Mouse (Mus musculus): ENCODE results near the gene Evi2a. TPM values are rescaled to one million over a fixed set of nuclear protein-coding genes. Genes with fewer than 3 reads are reported as not detected.

The Evi2a gene
- polyA plus RNA-seq (2012; rRNA removed), result 4.9 and 8.7 TPM in 2 replicates

GRCm38 (mm10) chr11:79530333-79530761, at the start of gene Evi2a, which contains the start of gene Evi2:
Gene Evi2a (minus strand): TSS chr11:79530609.
Gene Evi2 (minus strand): TSS chr11:79530589.
- 82% methylated on average over 7 of the region's 7 CpGs for WGBS
- no peak for DNase-seq (ENCODE audit: low read depth, low spot score)

GRCm38 (mm10) chr11:79577741-79578140, 47.3 kb upstream of the Evi2a start:
- WGBS, result 36% methylated on average over 5 of the region's 5 CpGs
- peak; percentile 27 for DNase-seq (ENCODE audit: low read depth, low spot score)

- no peak for DNase-seq (ENCODE audit: low read depth, low spot score)
- WGBS, result 91% methylated on average over 14 of the region's 14 CpGs
Measured at GRCm38 (mm10) chr11:79575383-79576073, 45.1 kb upstream of the Evi2a start.

- no peak for DNase-seq (ENCODE audit: low read depth, low spot score)
- WGBS, result 81% methylated on average over 3 of the region's 3 CpGs
Measured at GRCm38 (mm10) chr11:79573836-79574235, 43.4 kb upstream of the Evi2a start.

DNA sequence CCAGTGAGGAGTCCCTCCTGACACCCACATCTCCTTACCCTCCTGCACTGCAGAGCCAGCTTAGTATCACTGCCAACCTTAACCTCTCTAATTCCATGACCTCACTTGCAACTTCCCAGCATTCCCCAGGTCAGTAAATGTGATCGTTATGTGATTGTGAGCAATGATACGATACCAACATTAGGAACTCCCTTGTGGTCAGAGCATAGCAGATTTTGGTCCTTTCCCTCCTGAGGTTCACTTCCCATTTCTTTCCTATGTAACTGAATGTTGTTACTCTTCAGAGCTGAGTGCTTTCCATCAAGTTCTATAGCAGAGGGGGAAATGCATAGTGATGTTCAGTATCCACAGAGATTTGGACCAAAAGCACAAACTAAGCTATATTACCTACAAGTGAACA, 39.9 kb upstream of the Evi2a start:
- no peak for DNase-seq (ENCODE audit: low read depth, low spot score)
- 91% methylated on average over 2 of the region's 2 CpGs for WGBS

- 73% methylated on average over 11 of the region's 11 CpGs for WGBS
- no peak for DNase-seq (ENCODE audit: low read depth, low spot score)
Measured at GRCm38 (mm10) chr11:79568197-79568911, 37.9 kb upstream of the Evi2a start.

- no peak for DNase-seq (ENCODE audit: low read depth, low spot score)
Measured at GRCm38 (mm10) chr11:79566947-79567346, 36.5 kb upstream of the Evi2a start.

GRCm38 (mm10) chr11:79563493-79563892, 33.1 kb upstream of the Evi2a start:
- no peak for DNase-seq (ENCODE audit: low read depth, low spot score)
- 91% methylated on average over 7 of the region's 7 CpGs for WGBS

More at GRCm38 (mm10) chr11:79566947-79567346, 36.5 kb upstream of the Evi2a start:
- WGBS, result 71% methylated on average over 1 of the region's 1 CpGs

DNA sequence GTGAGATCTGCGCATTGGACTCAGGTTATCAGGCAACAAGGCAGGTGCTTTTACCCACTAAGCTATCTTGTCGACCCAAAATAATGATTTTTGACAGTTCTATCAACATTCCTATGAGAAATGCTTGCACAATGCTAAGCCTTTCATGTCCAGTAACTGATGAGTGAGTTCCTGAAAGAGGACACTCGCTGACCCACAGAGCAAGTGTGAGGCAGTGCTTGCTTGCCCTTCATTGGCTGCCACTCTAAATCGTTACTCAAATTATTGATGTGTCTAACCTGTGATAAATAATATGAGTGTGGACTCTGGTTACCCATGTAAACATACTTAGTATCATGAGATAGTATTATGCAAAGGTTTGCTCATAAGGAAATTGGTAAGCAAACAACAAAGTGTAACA, 30.1 kb upstream of the Evi2a start:
- no peak for DNase-seq (ENCODE audit: low read depth, low spot score)
- 91% methylated on average over 4 of the region's 4 CpGs for WGBS

DNA sequence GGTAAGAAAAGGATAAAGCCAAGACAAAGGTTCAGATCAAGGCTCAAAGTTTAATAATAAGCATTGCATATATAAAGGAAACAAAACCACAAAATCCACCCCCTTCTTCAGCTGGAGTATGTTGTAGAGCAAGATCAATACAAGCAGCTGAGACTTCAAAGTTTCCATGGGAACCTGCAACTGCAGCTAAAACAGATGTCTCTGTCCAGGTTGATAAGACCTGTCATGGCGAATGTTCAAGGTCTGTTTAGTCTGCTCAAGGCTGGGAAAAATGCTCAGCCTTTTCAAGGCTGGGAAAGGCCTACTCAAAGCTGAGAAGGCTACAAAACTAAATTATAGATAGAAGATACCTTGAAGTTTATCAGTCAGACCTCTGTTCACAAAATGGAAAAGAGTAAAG, 22.2 kb upstream of the Evi2a start:
- no peak for DNase-seq (ENCODE audit: low read depth, low spot score)
- 58% methylated on average over 1 of the region's 1 CpGs for WGBS

GRCm38 (mm10) chr11:79536293-79536692, 5.9 kb upstream of the Evi2a start:
- 97% methylated on average over 3 of the region's 3 CpGs for WGBS
- no peak for DNase-seq (ENCODE audit: low read depth, low spot score)

DNA sequence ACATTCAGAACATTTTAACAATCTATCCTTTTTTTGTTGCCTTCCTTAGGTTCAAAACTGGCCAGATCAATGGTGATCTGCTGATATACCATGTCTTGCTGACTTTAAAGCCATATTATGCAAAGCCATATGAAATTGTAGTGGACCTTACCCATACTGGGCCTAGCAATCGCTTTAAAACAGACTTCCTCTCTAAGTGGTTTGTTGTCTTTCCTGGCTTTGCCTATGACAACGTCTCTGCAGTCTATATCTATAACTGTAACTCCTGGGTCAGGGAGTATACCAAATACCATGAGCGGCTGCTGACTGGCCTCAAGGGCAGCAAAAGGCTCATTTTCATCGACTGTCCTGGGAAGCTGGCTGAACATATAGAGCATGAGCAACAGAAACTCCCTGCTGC, 5.1 kb upstream of the Evi2a start:
- DNase-seq (ENCODE audit: low read depth, low spot score), result no peak
- 83% methylated on average over 4 of the region's 4 CpGs for WGBS

DNA sequence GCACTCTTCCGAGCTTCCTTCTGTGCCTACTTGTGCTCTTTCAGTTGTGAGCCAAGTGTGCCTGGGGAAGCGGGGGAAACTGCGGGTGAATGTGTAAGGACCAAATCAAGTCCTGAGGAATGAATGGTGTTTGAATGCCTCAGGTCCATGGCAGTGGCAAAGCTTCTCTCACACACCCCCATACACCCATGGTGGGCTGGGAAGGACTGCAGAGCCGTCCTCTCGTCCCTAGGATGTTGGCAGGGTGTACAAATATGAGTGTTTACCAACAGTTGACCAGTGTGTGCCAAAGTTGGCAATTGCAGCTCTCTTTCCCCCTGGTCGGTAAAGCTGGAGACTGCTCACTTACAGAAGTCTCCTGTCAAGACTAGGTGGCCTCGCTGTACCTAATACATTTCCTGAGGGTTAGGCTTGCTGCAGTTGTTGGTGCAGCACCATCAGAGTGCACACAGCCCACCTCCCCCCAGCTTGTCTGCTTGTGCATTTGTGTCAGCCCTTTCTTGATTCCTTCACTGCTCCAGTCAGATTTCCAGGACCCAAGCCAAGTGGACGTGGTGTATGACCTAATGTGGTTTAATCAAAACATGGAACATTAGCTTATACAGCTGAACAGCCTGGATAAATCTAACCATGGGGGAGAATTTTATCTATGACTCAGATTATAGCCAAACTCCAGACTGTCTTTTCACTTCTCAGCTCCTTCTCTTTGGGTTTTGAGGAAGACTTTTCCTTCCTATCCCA, 3.7 kb upstream of the Evi2a start:
- no peak for DNase-seq (ENCODE audit: low read depth, low spot score)
- WGBS, result 68% methylated on average over 8 of the region's 8 CpGs

GRCm38 (mm10) chr11:79533311-79533710, 2.9 kb upstream of the Evi2a start:
- no peak for DNase-seq (ENCODE audit: low read depth, low spot score)
- 89% methylated on average over 6 of the region's 6 CpGs for WGBS

DNA sequence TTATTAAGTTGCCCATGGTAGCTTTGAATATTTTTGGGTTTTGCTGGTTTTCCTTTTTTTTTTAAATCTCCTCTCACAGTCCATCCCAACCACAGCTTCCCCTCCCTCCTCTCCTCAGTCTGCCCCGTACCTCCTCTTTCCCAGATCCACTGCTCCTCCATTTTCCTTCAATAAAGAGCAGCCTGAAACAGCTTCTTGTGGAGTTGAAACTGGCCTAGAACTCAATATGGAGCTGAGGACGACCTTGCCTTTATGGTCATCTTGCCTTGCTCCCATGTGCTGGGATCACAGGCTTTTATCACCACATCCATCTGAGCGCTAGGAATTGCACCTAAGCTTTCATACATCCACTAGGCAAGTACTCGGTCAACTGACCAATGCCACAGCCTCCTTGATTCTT, 1.1 kb upstream of the Evi2a start:
- 95% methylated on average over 4 of the region's 4 CpGs for WGBS
- no peak for DNase-seq (ENCODE audit: low read depth, low spot score)

GRCm38 (mm10) chr11:79530774-79531173, 365 bp upstream of the Evi2a start:
- DNase-seq (ENCODE audit: low read depth, low spot score), result no peak
- 86% methylated on average over 11 of the region's 11 CpGs for WGBS

- WGBS, result 84% methylated on average over 2 of the region's 2 CpGs
Measured at GRCm38 (mm10) chr11:79529736-79530135, 673 bp downstream of the Evi2a start.

GRCm38 (mm10) chr11:79529226-79529625, 1.2 kb downstream of the Evi2a start:
- WGBS, result 95% methylated on average over 6 of the region's 6 CpGs
- no peak for DNase-seq (ENCODE audit: low read depth, low spot score)

More at GRCm38 (mm10) chr11:79529736-79530135, 673 bp downstream of the Evi2a start:
- DNase-seq (ENCODE audit: low read depth, low spot score), result no peak

DNA sequence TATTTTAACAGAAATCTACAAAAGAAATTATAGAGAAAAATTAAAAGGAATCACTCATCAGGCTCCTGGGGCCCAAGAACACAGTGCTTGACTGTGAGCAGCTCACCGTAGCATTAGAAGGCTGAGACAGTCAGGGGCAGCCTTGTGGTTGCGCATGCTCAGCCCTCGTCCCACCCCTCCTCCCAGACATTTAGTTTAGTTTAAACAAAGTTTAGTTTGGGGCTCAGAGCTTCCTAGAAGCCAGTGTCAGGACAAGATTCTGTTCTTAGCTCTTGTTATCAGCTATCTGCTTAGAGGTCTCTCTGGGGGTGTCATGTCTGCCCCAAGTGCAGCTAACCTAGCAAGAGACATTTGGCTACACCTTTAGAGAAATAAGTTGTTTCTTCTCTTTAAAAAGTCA, 1.8 kb downstream of the Evi2a start:
- 88% methylated on average over 3 of the region's 3 CpGs for WGBS
- DNase-seq (ENCODE audit: low read depth, low spot score), result no peak

DNA sequence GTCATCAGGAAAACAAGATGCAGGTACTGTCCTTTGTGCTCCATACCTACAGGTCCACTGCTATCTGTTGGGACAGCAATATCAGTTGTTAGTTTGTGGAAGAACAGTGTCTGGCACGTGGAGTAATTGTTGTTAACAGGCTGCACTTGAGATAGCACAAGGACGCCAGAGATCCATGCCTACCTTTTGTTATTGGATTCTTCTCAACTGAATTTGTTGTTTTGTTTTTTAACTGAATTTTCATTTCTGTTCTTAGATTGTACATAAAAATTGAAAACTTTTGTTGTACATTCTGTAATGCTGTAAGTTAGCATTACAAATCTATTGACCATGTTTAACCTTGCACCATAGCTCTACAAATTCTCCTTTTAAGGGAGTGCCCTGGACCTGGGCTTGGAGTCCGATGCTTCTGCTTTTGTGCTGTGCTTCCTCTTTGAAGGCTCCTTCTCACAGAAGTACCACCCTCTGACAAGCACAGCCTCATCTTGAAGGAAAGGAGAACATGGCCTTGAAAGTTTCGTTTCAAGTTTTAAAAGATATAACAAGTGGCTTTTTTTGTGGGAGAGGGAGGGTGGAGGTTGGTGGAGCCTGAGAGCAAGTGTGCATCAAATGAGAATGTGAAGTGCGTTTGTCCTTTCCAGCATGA, 2.5 kb downstream of the Evi2a start:
- no peak for DNase-seq (ENCODE audit: low read depth, low spot score)
- WGBS, result 79% methylated on average over 5 of the region's 5 CpGs
